Mouse (Mus musculus) neural tube, embryonic 13.5 days (tissue): ENCODE measurements around the gene Wbp1l. TPM values are rescaled to one million over a fixed set of nuclear protein-coding genes. Genes with fewer than 3 reads are reported as not detected.
A peak's percentile ranks its signal among the peaks of the same experiment; 100 is the strongest.

Experiments used
- ATAC-seq: fragments of 200-750 bp; cut with Nextera tagmentation; 2 replicates; pipeline ENCODE4 v1.8.0; 2017; ENCODE audit warnings: low read depth, mild to moderate bottlenecking, moderate TSS enrichment, moderate library complexity
- H3K27ac ChIP-seq: fragments of 300-500 bp; sonication (generic); replicated peaks from 2 replicates; pipeline ENCODE4 v1.5.1; 2015; ENCODE audit warnings: moderate library complexity, mild to moderate bottlenecking, inconsistent platforms
- H3K27me3 ChIP-seq: fragments of 300-500 bp; sonication (generic); 2 replicates; pipeline ENCODE4 v1.6.1; 2015; ENCODE audit warnings: mild to moderate bottlenecking, inconsistent platforms
- H3K36me3 ChIP-seq: fragments of 300-500 bp; sonication (generic); 2 replicates; pipeline ENCODE4 v1.6.1; 2015; ENCODE audit warnings: mild to moderate bottlenecking, inconsistent platforms
- H3K4me1 ChIP-seq: fragments of 300-500 bp; sonication (generic); replicated peaks from 2 replicates; pipeline ENCODE4 v1.6.1; 2015; ENCODE audit warnings: inconsistent platforms
- H3K4me2 ChIP-seq: fragments of 300-500 bp; sonication (generic); 2 replicates; pipeline ENCODE4 v1.6.1; 2015; ENCODE audit warnings: inconsistent platforms, mild to moderate bottlenecking, moderate library complexity
- H3K4me3 ChIP-seq: fragments of 300-500 bp; sonication (generic); 2 replicates; pipeline ENCODE4 v1.5.1; 2015; ENCODE audit warnings: mild to moderate bottlenecking, inconsistent platforms
- H3K9ac ChIP-seq: fragments of 300-500 bp; sonication (generic); 2 replicates; pipeline ENCODE4 v1.6.1; 2015; ENCODE audit warnings: moderate library complexity, mild to moderate bottlenecking, inconsistent platforms
- H3K9me3 ChIP-seq: fragments of 300-500 bp; sonication (generic); 2 replicates; pipeline ENCODE4 v1.6.1; 2016; ENCODE audit warnings: inconsistent platforms
- WGBS: fragments of 180-500 bp; shearing (Covaris S2); methylation state at CpG from one replicate; pipeline ENCODE4 v1.1.7; 2015; 5-methylcytosine and 5-hydroxymethylcytosine counted together
- polyA plus RNA-seq: library from polyadenylated mRNA; unstranded; fragments of >200 nt; fragmentation: Nextera tagmentation; extraction: Ambion mirVana; gene quantifications from 2 replicates; pipeline ENCODE4 v1.2.1, GENCODE M21; 2015

Wbp1l gene
- polyA plus RNA-seq, 1 experiment from 2014 or later, result 38.0 TPM

DNA sequence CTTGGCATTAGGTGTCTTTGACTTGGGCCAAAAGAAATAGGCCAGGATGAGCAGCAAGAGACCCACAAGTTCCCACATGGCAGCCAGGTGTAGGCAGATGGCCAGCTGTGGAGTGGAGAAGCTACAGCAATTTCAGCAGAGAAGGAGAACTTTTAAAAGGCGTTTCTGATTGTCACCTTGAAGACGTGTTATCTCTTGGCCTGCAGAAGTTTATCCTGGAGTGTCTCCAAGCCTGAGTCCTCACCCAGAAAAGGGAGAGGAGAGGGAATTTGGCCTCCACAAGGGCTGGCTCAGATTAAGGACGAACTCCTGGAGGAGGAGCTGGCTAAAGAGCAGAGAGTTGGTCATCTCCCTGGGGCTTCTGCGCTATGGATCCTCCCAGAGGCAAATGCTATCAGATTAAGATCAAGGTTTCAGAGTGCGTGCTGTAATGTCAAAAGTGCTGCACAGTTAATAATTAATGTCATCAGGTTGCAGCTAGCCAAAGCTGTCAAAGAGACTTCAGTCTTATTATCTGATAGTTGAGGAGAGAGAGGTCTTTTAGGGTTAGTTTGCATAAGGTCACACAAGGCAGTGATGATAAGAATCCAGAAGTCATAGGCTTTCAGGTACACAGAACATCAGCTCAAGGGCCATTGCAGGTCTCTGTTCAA lies 74.0 kb downstream of the Wbp1l start, which contains the start of gene Cyp17a1:
TSS of gene Cyp17a1 (minus strand) at position 407 of the 653 bp plus-strand sequence.
- no peak for ATAC-seq
- no peak within 1 kb of the TSS for H3K4me2 ChIP-seq
- H3K9ac ChIP-seq, result no peak within 1 kb of the TSS
- H3K4me1 ChIP-seq, result no peaks in the 10 kb centered on the region
- no peak within 1 kb of the TSS for H3K27ac ChIP-seq
- H3K9me3 ChIP-seq, result no peaks in the 10 kb centered on the region
- no peaks in the 10 kb centered on the region for H3K27me3 ChIP-seq
- no peak within 1 kb of the TSS for H3K4me3 ChIP-seq
- 74% methylated on average over 5 of the region's 5 CpGs for WGBS
- H3K36me3 ChIP-seq, result no peaks in the 10 kb centered on the region

DNA sequence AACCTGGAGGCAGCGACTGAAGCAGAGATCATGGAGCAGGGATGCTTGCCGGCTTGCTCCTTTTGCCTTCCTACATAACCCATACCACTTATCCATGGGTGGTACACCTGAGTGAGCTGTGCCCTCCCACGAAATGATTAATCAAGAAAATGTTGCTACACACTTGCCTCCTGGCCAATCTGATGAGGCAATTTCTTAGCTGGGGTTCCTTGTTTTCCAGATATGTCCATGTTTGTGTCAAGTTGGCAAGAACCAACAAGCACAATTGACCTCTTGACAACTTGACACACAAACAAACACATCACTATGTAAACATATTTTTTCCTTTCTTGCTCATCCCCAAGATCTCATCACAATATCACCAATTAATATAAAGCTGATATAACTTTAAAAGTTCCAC lies 76.8 kb downstream of the Wbp1l start:
- ATAC-seq, result no peak

GRCm38 (mm10) chr19:46679720-46680383 lies 81.0 kb downstream of the Wbp1l start:
- H3K27ac ChIP-seq, result no peak overlapping the region
- WGBS, result 70% methylated on average over 12 of the region's 12 CpGs
- ATAC-seq, result no peak
- no peaks in the 10 kb centered on the region for H3K4me1 ChIP-seq
- no peaks in the 10 kb centered on the region for H3K9me3 ChIP-seq
- H3K36me3 ChIP-seq, result no peaks in the 10 kb centered on the region
- H3K4me3 ChIP-seq, result no peak overlapping the region
- no peak overlapping the region for H3K4me2 ChIP-seq
- no peaks in the 10 kb centered on the region for H3K27me3 ChIP-seq
- H3K9ac ChIP-seq, result no peak overlapping the region

More for the DNA sequence above, 76.8 kb downstream of the Wbp1l start:
- no peaks in the 10 kb centered on the region for H3K36me3 ChIP-seq
- H3K4me2 ChIP-seq, result no peak overlapping the region
- H3K4me1 ChIP-seq, result no peaks in the 10 kb centered on the region
- H3K27me3 ChIP-seq, result no peaks in the 10 kb centered on the region
- no peaks in the 10 kb centered on the region for H3K9me3 ChIP-seq
- WGBS, result 87% methylated on average over 3 of the region's 3 CpGs
- no peak overlapping the region for H3K4me3 ChIP-seq
- H3K9ac ChIP-seq, result no peak overlapping the region
- H3K27ac ChIP-seq, result no peak overlapping the region

DNA sequence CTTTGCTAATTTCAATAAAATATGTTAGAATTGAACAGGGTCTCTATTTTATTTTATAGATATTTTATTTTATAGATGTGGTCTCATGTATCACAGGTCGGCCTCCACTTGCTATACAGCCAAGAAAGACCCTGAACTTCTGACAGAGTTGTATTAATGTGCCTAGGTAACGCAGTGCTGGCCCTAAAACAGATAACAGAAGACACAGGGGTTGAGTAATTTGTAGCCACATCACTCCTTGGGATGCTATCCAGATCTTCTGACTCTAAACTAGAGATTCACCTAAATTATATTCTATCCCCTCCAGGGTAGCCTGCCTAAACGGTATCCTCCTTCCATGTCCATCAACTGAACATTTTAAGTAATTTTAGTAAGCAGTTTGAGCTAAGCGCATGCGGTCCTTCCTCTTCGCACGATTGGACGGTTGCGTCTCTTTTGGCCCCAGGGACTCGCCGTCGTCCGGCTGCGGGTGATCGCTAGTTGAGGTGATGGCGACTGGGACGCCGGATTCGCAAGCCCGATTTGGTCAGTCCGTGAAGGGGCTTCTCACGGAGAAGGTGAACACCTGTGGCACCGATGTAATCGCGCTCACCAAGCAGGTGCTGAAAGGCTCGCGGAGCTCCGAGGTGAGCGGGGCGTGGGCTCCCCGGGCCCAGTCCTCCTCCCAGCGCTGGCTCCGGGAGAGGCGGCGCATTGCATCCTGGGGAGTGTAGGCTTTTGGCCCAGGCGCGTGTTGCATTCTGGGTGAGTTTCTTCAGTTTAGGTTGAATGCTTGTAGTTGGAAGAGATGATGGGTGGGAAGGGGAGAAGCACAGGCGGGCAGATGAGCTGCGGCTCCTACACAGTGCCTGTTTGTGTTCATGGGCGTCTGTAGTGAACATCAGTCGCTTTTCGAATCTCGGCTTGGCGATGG lies 90.8 kb downstream of the Wbp1l start, which contains the start of gene Borcs7:
TSS of gene Borcs7 (plus strand) at position 447 of the 913 bp plus-strand sequence.
- Histone ChIP-seq H3K36me3 (peaks cover 6% of the 10 kb centered on the region; the same call in 1 of the 2 replicates), H3K4me1 (peaks cover 13% of the 10 kb centered on the region), H3K27me3 (no peaks in the 10 kb centered on the region), H3K9me3 (no peaks in the 10 kb centered on the region), H3K27ac (peak within 1 kb of the TSS; percentile 82), H3K4me2 (peak within 1 kb of the TSS; percentile 63), H3K4me3 (peak within 1 kb of the TSS; percentile 64), H3K9ac (peak within 1 kb of the TSS; percentile 82)
- peak; percentile 96 for ATAC-seq
- 2% methylated on average over 44 of the region's 44 CpGs for WGBS

DNA sequence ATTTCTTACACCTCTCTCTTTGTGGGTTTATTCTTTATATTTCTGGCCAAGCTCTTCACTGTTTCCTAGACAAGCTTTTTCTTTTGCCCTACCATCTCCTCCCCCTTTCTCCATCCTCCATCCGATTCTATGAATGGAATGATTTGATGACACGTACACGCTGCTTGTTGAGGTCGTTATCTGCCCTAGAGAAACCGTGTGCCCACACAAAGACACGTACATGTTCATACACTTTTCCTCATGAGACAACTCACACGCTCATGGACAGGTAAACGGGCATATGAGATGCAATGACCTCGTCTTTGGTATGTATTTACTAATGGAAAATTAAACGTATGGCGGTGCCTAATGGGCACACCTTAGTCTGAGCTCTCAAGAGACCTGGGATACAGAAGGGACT lies 91.5 kb downstream of the Wbp1l start:
- H3K4me3 ChIP-seq, result peak overlapping the region; percentile 64
- peak overlapping the region; percentile 82 for H3K9ac ChIP-seq
- 79% methylated on average over 11 of the region's 11 CpGs for WGBS
- no peaks in the 10 kb centered on the region for H3K27me3 ChIP-seq
- peak; percentile 41 for ATAC-seq
- peak overlapping the region; percentile 82 for H3K27ac ChIP-seq
- H3K4me2 ChIP-seq, result peak overlapping the region; percentile 63
- peaks cover 7% of the 10 kb centered on the region; the same call in 1 of the 2 replicates for H3K36me3 ChIP-seq
- H3K4me1 ChIP-seq, result peaks cover 13% of the 10 kb centered on the region
- no peaks in the 10 kb centered on the region for H3K9me3 ChIP-seq

DNA sequence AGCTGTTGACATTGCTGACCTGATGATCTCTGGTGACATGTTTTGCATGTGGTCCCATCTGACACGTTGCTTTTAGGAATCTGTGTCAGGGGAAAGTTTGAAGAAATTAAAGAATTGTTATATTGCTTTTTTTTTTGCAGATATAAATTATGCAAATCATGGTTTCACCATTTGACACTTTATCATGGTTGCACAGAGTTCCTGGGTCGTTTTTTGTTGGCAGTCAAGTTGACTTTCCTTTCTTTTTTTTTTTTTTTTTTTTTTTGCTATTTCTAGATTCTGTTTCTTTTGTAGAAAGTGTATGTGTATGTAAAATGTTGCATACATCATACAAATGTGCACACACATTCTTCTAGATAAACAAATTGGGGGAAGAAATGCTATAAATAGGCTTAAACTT lies 92.2 kb downstream of the Wbp1l start:
- WGBS, result 74% methylated on average over 2 of the region's 2 CpGs
- Histone ChIP-seq H3K36me3 (peaks cover 7% of the 10 kb centered on the region; the same call in 1 of the 2 replicates), H3K9ac (no peak overlapping the region), H3K4me2 (peak overlapping the region; percentile 63; the same call in 1 of the 2 replicates), H3K27ac (no peak overlapping the region), H3K9me3 (no peaks in the 10 kb centered on the region), H3K27me3 (no peaks in the 10 kb centered on the region), H3K4me1 (peaks cover 13% of the 10 kb centered on the region), H3K4me3 (no peak overlapping the region)
- no peak for ATAC-seq

- H3K27ac ChIP-seq, result no peak overlapping the region
- peaks cover 11% of the 10 kb centered on the region; the same call in 1 of the 2 replicates for H3K36me3 ChIP-seq
- H3K4me3 ChIP-seq, result no peak overlapping the region
- no peak overlapping the region for H3K9ac ChIP-seq
- H3K27me3 ChIP-seq, result no peaks in the 10 kb centered on the region
- no peaks in the 10 kb centered on the region for H3K9me3 ChIP-seq
- 79% methylated on average over 4 of the region's 4 CpGs for WGBS
- no peak overlapping the region for H3K4me2 ChIP-seq
- no peak for ATAC-seq
- H3K4me1 ChIP-seq, result peaks cover 13% of the 10 kb centered on the region
Observed at GRCm38 (mm10) chr19:46693146-46693545, 94.3 kb downstream of the Wbp1l start.

DNA sequence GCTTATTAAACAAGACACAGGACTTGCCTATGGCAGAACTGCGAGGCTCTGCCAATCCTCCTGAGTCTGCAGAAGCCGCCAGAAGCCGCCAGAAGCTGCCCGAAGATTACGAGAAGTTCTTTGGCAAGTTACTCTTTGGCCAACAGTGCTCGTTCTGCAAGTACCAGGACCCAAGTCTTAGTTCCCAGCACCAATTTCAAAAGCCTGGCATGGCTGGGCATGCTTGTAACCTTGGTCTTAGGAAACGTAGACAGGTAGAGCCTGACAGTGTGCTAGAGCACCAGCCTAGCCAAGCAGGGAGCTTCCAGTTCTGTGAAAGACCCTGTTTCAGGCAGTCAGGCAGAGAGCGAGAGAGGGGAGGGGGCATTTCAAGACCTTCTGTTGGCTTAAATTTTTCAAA lies 97.6 kb downstream of the Wbp1l start:
- 97% methylated on average over 8 of the region's 8 CpGs for WGBS
- Histone ChIP-seq H3K4me1 (no peaks in the 10 kb centered on the region), H3K36me3 (peaks cover 17% of the 10 kb centered on the region), H3K4me3 (no peak overlapping the region), H3K27ac (no peak overlapping the region), H3K4me2 (no peak overlapping the region), H3K9me3 (no peaks in the 10 kb centered on the region), H3K27me3 (no peaks in the 10 kb centered on the region), H3K9ac (no peak overlapping the region)
- ATAC-seq, result no peak

DNA sequence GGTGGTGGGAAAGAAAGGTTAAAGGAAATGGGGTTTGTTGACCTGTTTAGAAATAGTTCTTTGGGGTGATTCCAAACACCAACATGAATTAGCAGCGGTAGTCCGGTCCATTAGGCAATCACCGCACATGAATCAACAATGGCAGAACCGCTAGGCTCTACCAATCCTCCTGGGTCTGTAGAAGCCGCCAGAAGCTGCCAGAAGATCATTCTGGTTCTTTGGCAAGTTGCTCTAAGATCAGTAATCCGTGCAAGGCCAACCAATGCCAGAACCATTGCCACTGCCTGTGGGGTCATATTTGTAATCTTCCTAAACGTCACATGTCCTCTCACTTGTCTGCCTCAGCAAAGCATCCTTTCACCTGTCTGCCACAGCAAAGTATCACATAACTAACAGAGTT lies 98.1 kb downstream of the Wbp1l start:
- Histone ChIP-seq H3K4me3 (no peak overlapping the region), H3K36me3 (peaks cover 17% of the 10 kb centered on the region), H3K9me3 (no peaks in the 10 kb centered on the region), H3K27me3 (no peaks in the 10 kb centered on the region), H3K27ac (no peak overlapping the region), H3K4me1 (no peaks in the 10 kb centered on the region), H3K4me2 (no peak overlapping the region), H3K9ac (no peak overlapping the region)
- WGBS, result 90% methylated on average over 7 of the region's 7 CpGs
- no peak for ATAC-seq

DNA sequence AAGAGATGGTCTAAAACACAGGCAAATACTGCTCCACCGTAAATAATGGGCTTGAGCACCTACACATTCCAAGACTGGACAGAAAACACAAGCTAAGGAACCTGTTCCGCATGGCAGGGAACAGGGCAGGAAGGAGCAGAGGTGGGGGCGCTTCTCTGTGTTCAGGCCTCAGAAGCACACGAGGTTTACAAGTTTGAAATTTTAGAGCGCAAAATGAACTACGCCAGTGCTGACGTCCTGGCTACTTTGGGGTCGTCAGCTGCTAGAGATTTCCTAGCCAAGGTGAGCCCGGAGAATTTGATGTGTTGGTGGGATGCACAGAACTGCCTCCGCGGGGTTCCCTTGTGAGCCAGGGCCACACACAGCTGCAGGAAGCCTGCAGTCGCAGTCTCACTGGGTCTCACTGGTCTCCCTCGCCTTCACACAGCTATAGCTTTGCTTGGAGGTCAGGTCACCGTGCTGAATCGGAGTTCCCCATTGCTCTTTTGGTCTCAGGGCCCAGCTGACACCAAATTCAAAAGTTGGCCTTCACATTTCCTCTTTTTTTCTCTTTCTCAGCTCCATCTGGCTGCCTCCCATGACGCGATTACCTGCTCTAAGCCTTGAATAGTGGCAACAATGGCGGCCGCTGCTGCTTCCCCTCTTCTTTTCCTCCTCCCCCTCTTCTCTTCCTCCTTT lies 99.1 kb downstream of the Wbp1l start:
- H3K4me2 ChIP-seq, result no peak overlapping the region
- no peaks in the 10 kb centered on the region for H3K4me1 ChIP-seq
- H3K27me3 ChIP-seq, result no peaks in the 10 kb centered on the region
- H3K9me3 ChIP-seq, result no peaks in the 10 kb centered on the region
- ATAC-seq, result no peak
- WGBS, result 53% methylated on average over 19 of the region's 19 CpGs
- H3K27ac ChIP-seq, result no peak overlapping the region
- H3K4me3 ChIP-seq, result no peak overlapping the region
- peaks cover 17% of the 10 kb centered on the region for H3K36me3 ChIP-seq
- H3K9ac ChIP-seq, result no peak overlapping the region

GRCm38 (mm10) chr19:46699011-46699481 lies 100.2 kb downstream of the Wbp1l start:
- Histone ChIP-seq H3K27me3 (no peaks in the 10 kb centered on the region), H3K4me3 (no peak overlapping the region), H3K27ac (no peak overlapping the region), H3K9me3 (no peaks in the 10 kb centered on the region), H3K4me2 (no peak overlapping the region), H3K4me1 (no peaks in the 10 kb centered on the region), H3K36me3 (peaks cover 17% of the 10 kb centered on the region), H3K9ac (no peak overlapping the region)
- no peak for ATAC-seq
- WGBS, result 77% methylated on average over 10 of the region's 10 CpGs
